Mouse (Mus musculus): ENCODE results near the gene Fam178b. TPM values are rescaled to one million over a fixed set of nuclear protein-coding genes. Genes with fewer than 3 reads are reported as not detected.

Fam178b gene
- polyA plus RNA-seq, 1 experiment from 2014 or later, result not detected

DNA sequence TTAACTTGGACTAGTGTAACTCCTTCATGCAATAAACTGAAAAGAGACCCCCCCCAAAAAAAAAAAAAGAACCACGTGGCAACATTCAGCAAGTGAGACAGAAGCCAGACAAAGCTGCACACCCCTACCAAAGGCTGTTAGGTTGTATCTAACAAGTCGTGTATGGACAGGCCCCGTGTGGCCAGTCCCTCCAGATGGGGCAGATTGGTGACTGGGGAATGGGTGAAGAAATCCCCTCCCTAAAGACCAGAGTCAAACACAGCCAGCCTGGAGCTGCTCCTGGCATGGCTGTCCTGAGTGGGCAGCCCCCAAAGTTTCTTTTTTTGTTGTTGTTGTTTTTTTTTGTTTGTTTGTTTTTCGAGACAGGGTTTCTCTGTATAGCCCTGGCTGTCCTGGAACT lies 80.7 kb downstream of the Fam178b start:
- no peaks in the 10 kb centered on the region for H3K27me3 ChIP-seq (ENCODE audit: control insufficient read depth, insufficient read depth, low read length)
- no peak overlapping the region for H3K27ac ChIP-seq
- no peaks in the 10 kb centered on the region for H3K9me3 ChIP-seq (ENCODE audit: control insufficient read depth, low read length)
- no peak overlapping the region for H3K4me2 ChIP-seq (replicated peaks)
- DNase-seq (ENCODE audit: low spot score), result no peak
- no peak overlapping the region for H3K4me3 ChIP-seq (replicated peaks; ENCODE audit: low read length)
- no peak overlapping the region for H3K9ac ChIP-seq
- ATAC-seq (ENCODE audit: low FRiP score), result no peak
- whole genome bisulfite sequencing, result 72% methylated on average over 4 of the region's 4 CpGs
- H3K36me3 ChIP-seq (replicated peaks; ENCODE audit: control insufficient read depth, insufficient read depth), result no peaks in the 10 kb centered on the region
- 0 out of 2 replicates have a peak, but pooled peaks cover 2% of the 10 kb centered on the region for H3K4me1 ChIP-seq (replicated peaks; ENCODE audit: control insufficient read depth, insufficient read depth, low read length)

- H3K4me3 ChIP-seq (replicated peaks; ENCODE audit: low read length), result no peak overlapping the region
- 62% methylated on average over 2 of the region's 2 CpGs for WGBS
- H3K4me1 ChIP-seq (replicated peaks; ENCODE audit: control insufficient read depth, insufficient read depth, low read length), result peaks cover 12% of the 10 kb centered on the region
- no peak overlapping the region for H3K4me2 ChIP-seq (replicated peaks)
- H3K27me3 ChIP-seq (ENCODE audit: control insufficient read depth, insufficient read depth, low read length), result no peaks in the 10 kb centered on the region
- H3K9me3 ChIP-seq (ENCODE audit: control insufficient read depth, low read length), result no peaks in the 10 kb centered on the region
- DNase-seq (ENCODE audit: low spot score), result no peak
- H3K36me3 ChIP-seq (replicated peaks; ENCODE audit: control insufficient read depth, insufficient read depth), result no peaks in the 10 kb centered on the region
- no peak overlapping the region for H3K9ac ChIP-seq
- ATAC-seq (ENCODE audit: low FRiP score), result no peak
- H3K27ac ChIP-seq, result no peak overlapping the region
These were observed 84.6 kb downstream of the Fam178b start for GRCm38 (mm10) chr1:36598411-36598810.

DNA sequence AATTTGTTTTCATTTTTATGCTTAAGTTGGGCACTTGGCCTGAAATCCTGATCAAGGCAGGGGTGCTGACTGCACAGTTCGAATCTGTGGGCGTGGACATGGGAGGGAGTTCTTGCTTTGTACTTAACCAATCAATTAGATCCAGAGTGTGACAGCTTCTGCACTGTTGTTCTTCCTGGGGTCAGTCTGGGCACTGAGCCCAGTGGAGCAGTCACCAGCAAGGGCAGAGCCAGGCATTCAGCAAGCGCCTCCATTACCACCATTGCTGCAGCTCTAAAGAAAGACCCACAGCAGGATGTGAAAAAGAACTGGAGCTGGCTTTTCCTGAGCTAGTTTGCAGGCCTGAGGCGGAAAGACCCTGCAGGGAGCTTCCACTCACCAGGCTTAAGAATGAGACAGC lies 86.9 kb downstream of the Fam178b start:
- H3K27ac ChIP-seq, result peak overlapping the region; percentile 69; the same call in 1 of the 2 replicates
- no peak overlapping the region for H3K9ac ChIP-seq
- H3K36me3 ChIP-seq (replicated peaks; ENCODE audit: control insufficient read depth, insufficient read depth), result no peaks in the 10 kb centered on the region
- WGBS, result 8% methylated on average over 4 of the region's 4 CpGs
- peak; percentile 72 for DNase-seq (ENCODE audit: low spot score)
- no peaks in the 10 kb centered on the region for H3K9me3 ChIP-seq (ENCODE audit: control insufficient read depth, low read length)
- no peak overlapping the region for H3K4me2 ChIP-seq (replicated peaks)
- no peak overlapping the region for H3K4me3 ChIP-seq (replicated peaks; ENCODE audit: low read length)
- peaks cover 10% of the 10 kb centered on the region for H3K4me1 ChIP-seq (replicated peaks; ENCODE audit: control insufficient read depth, insufficient read depth, low read length)
- no peaks in the 10 kb centered on the region for H3K27me3 ChIP-seq (ENCODE audit: control insufficient read depth, insufficient read depth, low read length)
- ATAC-seq (ENCODE audit: low FRiP score), result peak; percentile 87

DNA sequence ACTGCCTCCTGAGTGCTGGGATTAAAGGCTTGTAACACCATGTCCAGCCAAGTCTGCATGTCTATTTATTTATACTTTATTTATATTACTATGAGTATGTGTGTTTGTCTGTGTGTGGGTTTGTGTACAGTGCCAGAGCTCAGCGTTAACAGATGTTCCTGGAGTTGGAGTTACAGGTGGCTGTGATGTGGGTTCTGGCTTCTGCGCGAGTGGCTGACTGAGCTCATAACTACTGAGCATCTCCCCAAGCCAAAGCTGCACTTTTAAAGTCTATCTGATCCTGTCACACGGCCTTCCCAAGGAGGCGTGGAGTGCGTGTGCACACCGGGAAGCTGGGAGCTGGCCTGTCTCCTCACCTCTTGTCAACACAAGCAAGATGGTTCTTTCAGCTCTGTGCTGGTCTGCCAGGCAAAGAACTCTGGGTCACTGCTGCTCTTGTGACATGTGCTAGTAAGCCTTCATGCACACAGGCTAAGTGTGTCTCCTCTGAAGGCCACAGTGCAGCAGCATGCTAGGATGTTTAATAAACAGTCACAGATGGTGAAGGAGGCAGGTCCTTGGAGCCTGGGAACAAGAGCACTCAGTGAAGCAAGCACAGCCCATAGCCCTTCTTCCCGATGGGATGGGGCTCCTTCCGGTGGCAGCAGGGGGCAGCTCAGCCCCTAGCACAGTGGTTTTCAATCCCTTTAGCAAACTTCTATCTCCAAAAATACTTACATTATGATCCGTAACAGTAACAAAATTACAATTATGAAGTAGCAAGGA lies 87.6 kb downstream of the Fam178b start:
- Histone ChIP-seq H3K9ac (no peak overlapping the region), H3K4me2 (replicated peaks) (no peak overlapping the region), H3K4me1 (replicated peaks; ENCODE audit: control insufficient read depth, insufficient read depth, low read length) (peaks cover 16% of the 10 kb centered on the region), H3K9me3 (ENCODE audit: control insufficient read depth, low read length) (no peaks in the 10 kb centered on the region), H3K36me3 (replicated peaks; ENCODE audit: control insufficient read depth, insufficient read depth) (no peaks in the 10 kb centered on the region), H3K4me3 (replicated peaks; ENCODE audit: low read length) (no peak overlapping the region), H3K27me3 (ENCODE audit: control insufficient read depth, insufficient read depth, low read length) (no peaks in the 10 kb centered on the region), H3K27ac (peak overlapping the region; percentile 69)
- no peak for DNase-seq (ENCODE audit: low spot score)
- 51% methylated on average over 10 of the region's 10 CpGs for WGBS
- ATAC-seq (ENCODE audit: low FRiP score), result no peak; the same call in 1 of the 2 replicates

GRCm38 (mm10) chr1:36593099-36593498 lies 89.9 kb downstream of the Fam178b start:
- Histone ChIP-seq H3K9ac (no peak overlapping the region), H3K36me3 (replicated peaks; ENCODE audit: control insufficient read depth, insufficient read depth) (no peaks in the 10 kb centered on the region), H3K27ac (no peak overlapping the region), H3K4me1 (replicated peaks; ENCODE audit: control insufficient read depth, insufficient read depth, low read length) (peaks cover 31% of the 10 kb centered on the region), H3K27me3 (ENCODE audit: control insufficient read depth, insufficient read depth, low read length) (no peaks in the 10 kb centered on the region), H3K4me3 (replicated peaks; ENCODE audit: low read length) (no peak overlapping the region), H3K4me2 (replicated peaks) (no peak overlapping the region), H3K9me3 (ENCODE audit: control insufficient read depth, low read length) (no peaks in the 10 kb centered on the region)
- no peak for ATAC-seq (ENCODE audit: low FRiP score)
- 0% methylated on average over 1 of the region's 1 CpGs for WGBS
- no peak for DNase-seq (ENCODE audit: low spot score)

DNA sequence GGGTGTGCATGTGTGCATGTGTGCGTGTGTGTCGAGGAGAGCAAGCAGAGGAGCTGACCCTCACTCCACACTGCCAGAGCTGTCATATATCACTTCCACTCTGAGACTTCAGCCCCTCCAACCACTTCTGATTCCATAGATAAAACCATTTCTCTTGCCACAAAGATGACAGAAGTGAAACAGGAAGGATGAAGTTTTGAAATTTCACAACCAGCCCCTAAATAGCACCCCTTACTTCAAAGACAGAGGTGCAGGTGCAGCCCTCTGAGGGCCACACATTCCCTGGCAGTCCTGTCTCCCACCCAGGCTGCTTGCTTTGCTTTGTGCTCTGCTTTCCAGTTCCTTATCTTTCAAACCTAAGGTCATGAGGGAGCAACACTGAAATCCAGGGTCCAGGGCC lies 91.6 kb downstream of the Fam178b start:
- Histone ChIP-seq H3K4me2 (replicated peaks) (no peak overlapping the region), H3K36me3 (replicated peaks; ENCODE audit: control insufficient read depth, insufficient read depth) (no peaks in the 10 kb centered on the region), H3K27me3 (ENCODE audit: control insufficient read depth, insufficient read depth, low read length) (no peaks in the 10 kb centered on the region), H3K4me3 (replicated peaks; ENCODE audit: low read length) (no peak overlapping the region), H3K4me1 (replicated peaks; ENCODE audit: control insufficient read depth, insufficient read depth, low read length) (peaks cover 31% of the 10 kb centered on the region), H3K27ac (no peak overlapping the region), H3K9me3 (ENCODE audit: control insufficient read depth, low read length) (no peaks in the 10 kb centered on the region), H3K9ac (no peak overlapping the region)
- ATAC-seq (ENCODE audit: low FRiP score), result no peak
- DNase-seq (ENCODE audit: low spot score), result no peak
- WGBS, result 85% methylated on average over 2 of the region's 2 CpGs

GRCm38 (mm10) chr1:36590664-36591063 lies 92.3 kb downstream of the Fam178b start:
- no peak for DNase-seq (ENCODE audit: low spot score)

GRCm38 (mm10) chr1:36589486-36589885 lies 93.5 kb downstream of the Fam178b start:
- Histone ChIP-seq H3K27ac (no peak overlapping the region), H3K4me2 (replicated peaks) (no peak overlapping the region), H3K9me3 (ENCODE audit: control insufficient read depth, low read length) (no peaks in the 10 kb centered on the region), H3K4me1 (replicated peaks; ENCODE audit: control insufficient read depth, insufficient read depth, low read length) (peaks cover 21% of the 10 kb centered on the region), H3K36me3 (replicated peaks; ENCODE audit: control insufficient read depth, insufficient read depth) (no peaks in the 10 kb centered on the region), H3K4me3 (replicated peaks; ENCODE audit: low read length) (no peak overlapping the region), H3K9ac (no peak overlapping the region), H3K27me3 (ENCODE audit: control insufficient read depth, insufficient read depth, low read length) (no peaks in the 10 kb centered on the region; the same call in 1 of the 2 replicates)
- DNase-seq (ENCODE audit: low spot score) (no peak), ATAC-seq (ENCODE audit: low FRiP score) (no peak)
- WGBS, result 41% methylated on average over 6 of the region's 6 CpGs

More at GRCm38 (mm10) chr1:36590664-36591063, 92.3 kb downstream of the Fam178b start:
- WGBS, result 63% methylated on average over 9 of the region's 9 CpGs
- H3K4me1 ChIP-seq (replicated peaks; ENCODE audit: control insufficient read depth, insufficient read depth, low read length), result peaks cover 29% of the 10 kb centered on the region
- no peaks in the 10 kb centered on the region for H3K27me3 ChIP-seq (ENCODE audit: control insufficient read depth, insufficient read depth, low read length)
- H3K9ac ChIP-seq, result no peak overlapping the region
- H3K27ac ChIP-seq, result no peak overlapping the region
- H3K4me2 ChIP-seq (replicated peaks), result no peak overlapping the region
- H3K9me3 ChIP-seq (ENCODE audit: control insufficient read depth, low read length), result no peaks in the 10 kb centered on the region
- no peak overlapping the region for H3K4me3 ChIP-seq (replicated peaks; ENCODE audit: low read length)
- no peaks in the 10 kb centered on the region for H3K36me3 ChIP-seq (replicated peaks; ENCODE audit: control insufficient read depth, insufficient read depth)
- ATAC-seq (ENCODE audit: low FRiP score), result no peak

- ATAC-seq (ENCODE audit: low FRiP score), result peak; percentile 32; the same call in 1 of the 2 replicates
- no peaks in the 10 kb centered on the region for H3K36me3 ChIP-seq (replicated peaks; ENCODE audit: control insufficient read depth, insufficient read depth)
- 0 out of 2 replicates have a peak overlapping the region, but pooled peaks have one; percentile 3 for H3K9ac ChIP-seq
- H3K27ac ChIP-seq, result 0 out of 2 replicates have a peak overlapping the region, but pooled peaks have one; percentile 14
- no peak overlapping the region for H3K4me3 ChIP-seq (replicated peaks; ENCODE audit: low read length)
- H3K27me3 ChIP-seq (ENCODE audit: control insufficient read depth, insufficient read depth, low read length), result no peaks in the 10 kb centered on the region; the same call in 1 of the 2 replicates
- peaks cover 21% of the 10 kb centered on the region for H3K4me1 ChIP-seq (replicated peaks; ENCODE audit: control insufficient read depth, insufficient read depth, low read length)
- H3K4me2 ChIP-seq (replicated peaks), result no peak overlapping the region
- 68% methylated on average over 12 of the region's 13 CpGs for WGBS
- no peak for DNase-seq (ENCODE audit: low spot score)
- H3K9me3 ChIP-seq (ENCODE audit: control insufficient read depth, low read length), result no peaks in the 10 kb centered on the region
These were observed 94.2 kb downstream of the Fam178b start for GRCm38 (mm10) chr1:36588476-36589450.
